Mouse (Mus musculus) left cerebral cortex, adult 8-10 months (tissue): ENCODE data around the gene Ergic1. TPM values are rescaled to one million over a fixed set of nuclear protein-coding genes. Genes with fewer than 3 reads are reported as not detected.

Source experiments
- DNase-seq, 2 experiments: peaks; one replicate each; pipeline ENCODE4 v3.0.0; 2022; ENCODE audit warnings: low spot score in 2 of 2
- total RNA-seq, 4 experiments: library from RNA; stranded (reverse); gene quantifications; 2 replicates each; pipeline ENCODE4 v1.2.4; 2022

Gene Ergic1
- total RNA-seq, 4 experiments from 2014 or later, result 131 to 191 (median 161) TPM

DNA sequence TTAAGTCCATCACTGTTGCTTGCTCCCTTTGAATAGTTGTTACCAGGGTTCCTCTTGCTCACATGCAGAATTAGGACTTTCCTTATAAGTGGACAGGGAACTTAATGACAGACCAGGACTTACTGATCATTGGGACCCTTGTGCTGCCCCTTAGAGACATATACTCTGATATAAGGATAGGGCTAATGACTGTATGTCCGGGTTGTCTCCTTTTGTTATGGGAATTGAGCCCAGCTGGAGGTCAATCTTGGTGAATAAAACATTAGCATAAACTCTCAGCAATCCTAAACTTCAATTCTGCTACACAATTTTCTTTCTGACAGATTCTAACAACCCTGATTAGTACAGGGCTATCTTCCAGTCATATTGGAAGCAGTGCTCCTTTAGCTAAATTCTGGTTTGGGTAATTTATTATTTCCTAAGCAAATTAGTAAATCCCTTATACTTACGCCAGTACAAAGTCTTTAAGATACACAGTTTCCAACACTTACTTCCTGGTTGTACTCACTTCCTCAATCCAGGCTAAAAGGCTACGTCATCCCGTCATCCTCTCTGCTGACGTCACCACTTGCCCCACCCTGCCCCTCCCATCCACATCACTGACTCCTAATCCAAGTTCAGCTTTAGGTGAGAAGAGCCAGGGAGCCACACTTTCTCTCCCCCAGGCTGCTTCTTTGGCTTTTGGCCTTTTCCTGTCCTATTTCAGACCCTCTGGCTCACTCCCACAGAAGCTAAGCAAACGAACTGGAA lies 23.4 kb upstream of the Ergic1 start:
- no peak for DNase-seq

DNA sequence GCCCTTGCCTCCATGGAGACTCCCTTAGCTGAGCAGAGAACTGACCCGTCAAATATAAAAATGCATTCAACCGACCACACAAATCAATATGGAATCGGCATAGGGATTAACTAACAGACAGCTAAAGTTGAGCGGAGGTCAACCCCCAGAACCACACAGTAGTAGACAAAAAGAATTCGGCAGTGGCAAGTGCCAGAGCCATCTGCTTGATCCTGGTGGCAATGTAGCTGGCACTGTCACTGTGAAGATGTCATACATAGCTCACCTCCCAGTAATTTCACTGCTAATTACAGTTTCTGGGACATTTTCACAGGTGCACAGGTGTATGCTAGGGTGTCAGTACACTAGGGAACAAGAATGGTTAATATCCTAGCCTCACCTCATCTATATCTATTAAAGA lies 21.2 kb upstream of the Ergic1 start:
- DNase-seq, result no peak

DNA sequence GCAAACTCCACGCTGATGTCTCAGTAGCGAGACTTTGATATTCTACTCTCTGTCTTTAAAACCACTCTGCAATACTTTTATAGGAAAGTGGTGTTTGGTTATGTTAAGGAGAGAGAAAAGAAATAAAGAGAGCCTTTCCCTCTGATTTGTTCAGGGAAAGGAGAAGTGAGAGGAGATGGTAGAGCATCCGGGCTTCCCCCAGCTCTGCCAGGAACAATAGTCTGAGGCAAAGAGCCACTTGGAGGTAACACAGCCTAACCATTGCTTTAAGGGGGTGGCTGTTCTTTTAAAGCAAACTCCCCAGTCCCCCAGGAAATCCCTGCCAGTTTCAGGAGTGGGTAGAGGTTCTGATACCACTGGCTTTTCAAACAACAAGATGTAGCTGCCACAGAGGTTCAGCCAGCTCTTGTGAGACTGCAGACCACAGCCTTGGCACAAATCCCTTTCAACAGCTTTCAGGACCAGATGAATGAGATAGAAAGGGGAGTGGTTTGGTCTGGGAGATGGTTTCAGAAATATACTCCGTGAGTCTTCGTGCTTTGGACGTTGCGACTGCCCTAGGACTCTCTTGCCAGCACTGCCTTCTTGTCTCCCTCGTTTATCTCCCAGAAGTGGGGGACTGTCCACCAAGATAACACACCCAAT lies 16.8 kb upstream of the Ergic1 start:
- no peak for DNase-seq

- no peak for DNase-seq
Observed at GRCm38 (mm10) chr17:26547771-26548170, 13.5 kb upstream of the Ergic1 start.

DNA sequence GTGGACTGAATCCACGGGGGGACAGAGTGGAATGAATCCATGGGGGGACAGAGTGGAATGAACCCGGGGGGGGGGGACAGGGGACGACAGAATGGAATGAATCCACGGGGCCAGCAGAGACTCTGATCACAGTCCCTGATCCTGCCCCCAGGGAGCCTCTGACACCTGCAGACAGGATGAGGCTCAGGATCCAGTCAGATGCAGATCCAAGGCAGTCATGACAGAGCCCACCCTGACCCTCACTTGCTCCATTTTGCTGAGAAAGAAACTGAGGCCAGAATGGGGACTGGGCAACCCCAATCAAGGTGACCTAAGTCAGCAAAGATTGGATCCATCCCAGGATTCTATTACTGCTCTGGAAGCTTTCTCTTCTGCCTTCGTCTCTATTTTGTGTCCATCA lies 12.7 kb upstream of the Ergic1 start:
- DNase-seq, result no peak

DNA sequence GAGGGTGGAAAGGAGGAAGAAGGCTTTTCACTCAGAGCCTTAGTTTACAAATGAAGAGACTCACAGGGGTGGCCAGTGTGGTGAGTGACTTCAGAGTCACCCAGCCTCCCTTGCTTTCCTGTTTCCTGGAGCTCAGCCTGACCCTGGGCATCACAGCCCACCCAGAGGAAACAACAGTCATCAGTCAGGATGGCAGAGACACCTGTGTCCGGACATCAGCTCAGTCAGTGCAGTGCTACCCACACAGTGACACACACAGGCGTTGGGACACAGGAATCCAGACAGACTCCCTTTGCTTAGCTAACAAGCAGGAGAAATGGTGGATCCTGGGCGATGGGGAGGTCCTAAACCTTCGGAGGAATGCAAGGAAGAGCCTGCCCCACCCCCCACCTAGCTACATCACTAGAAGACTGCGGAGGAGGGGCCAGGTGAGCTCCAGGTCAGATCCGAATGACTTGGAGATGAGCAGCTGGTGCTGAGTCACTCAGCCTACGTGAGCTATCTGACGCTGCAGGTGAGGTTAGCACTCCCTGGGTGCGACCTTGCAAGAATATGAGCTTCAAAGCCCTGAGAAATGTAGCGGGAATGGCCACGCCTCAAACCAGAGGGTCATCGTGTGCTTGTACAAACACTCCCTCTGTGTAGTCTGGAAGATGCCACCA lies 12.0 kb upstream of the Ergic1 start:
- DNase-seq, result no peak

DNA sequence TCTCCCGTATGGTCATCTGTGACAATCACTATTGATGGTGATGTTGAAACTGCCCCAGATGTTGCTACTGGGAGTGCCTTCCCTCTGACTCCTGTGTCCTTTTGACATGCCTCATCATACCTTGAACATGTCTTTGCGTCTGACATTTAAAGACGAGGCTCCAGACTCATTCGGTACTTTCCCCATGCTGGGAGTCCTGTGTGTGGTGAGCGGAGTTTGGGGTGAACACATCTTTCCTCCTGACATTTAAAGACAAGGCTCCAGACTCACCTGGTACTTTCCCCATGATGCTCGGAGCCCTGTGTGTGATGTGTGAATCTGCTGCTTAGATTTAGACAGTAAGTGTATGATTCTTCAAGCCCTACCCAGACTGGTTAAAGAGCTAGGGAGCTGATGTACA lies 10.2 kb upstream of the Ergic1 start:
- DNase-seq, result no peak

DNA sequence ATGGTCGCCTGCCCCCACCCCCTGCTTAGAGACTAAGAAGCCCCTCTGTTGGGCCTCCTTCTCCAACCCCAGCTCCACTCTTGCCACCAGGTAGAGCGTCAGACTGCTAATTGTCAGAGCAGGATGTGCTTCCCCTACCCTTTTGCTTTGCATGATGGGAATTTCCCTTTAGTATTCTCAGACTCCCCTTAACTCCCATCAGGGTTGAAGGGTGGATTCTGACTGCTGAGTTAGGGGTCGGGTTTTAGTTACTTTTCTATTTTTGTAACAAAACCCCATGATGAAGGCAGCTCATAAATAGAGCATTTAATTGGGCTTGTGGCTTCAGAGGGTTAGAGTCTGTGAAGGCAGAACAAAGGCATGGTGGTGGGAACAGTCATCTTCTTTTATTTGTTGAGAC lies 8.3 kb upstream of the Ergic1 start:
- DNase-seq, result no peak

DNA sequence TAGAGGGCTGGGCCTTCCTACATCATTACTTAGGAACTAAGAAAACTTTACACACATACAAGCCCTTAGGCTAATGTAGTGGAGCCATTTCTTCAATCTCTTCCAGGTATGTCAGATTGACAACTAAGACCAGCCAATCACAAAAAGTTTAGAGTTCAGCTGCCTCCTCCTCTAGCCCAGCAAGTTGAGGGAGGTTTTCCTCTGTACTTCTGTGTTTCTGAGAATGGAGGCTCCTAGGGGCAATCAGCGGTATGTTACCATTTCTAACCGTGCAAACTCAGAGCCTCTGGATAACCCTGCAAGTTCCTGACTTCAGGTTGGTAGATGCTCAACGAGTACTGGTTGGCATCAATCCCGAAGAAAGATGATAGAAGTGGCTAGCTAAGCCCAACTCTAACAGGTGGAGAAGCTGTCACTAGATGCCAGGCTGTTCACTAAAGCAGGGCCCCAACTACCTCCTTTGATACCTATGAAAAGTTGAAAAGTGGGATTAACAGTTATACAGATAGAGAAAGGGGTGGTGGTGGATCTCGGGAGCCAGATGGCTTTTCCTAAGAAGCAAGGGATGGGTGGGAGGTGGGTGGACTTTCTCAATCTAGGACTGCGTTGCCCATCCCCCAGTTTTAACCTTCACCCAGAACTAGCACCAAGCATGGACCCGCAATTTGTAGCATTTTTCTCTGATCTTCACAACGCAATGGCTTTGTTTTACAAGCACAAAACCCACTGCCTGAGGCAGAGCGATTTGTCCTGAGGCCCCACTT lies 581 bp upstream of the Ergic1 start:
- no peak for DNase-seq

GRCm38 (mm10) chr17:26561651-26562181 lies 427 bp downstream of the Ergic1 start, which contains the start of gene Dusp1:
Gene Dusp1 (minus strand): TSS chr17:26562128.
- no peak for DNase-seq

DNA sequence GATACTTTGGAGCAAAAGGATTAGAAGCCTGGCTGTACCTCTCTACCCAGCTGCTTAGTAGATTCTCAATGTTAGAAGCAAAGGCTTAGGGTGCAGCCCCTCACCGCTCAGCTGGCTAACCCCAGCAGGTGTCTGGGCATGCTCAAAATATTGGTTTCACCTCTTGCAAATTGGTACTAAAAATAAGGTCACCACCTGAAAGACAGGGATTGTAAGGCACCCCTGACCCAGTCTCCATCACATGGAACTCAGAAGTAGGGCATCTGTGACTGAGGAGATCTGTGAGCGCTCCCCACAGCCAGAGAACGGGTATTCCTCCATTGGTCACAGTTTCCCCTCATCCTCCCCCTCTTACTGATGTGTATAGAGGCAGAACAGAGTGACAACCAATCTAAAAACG lies 1.0 kb downstream of the Ergic1 start:
- no peak for DNase-seq

DNA sequence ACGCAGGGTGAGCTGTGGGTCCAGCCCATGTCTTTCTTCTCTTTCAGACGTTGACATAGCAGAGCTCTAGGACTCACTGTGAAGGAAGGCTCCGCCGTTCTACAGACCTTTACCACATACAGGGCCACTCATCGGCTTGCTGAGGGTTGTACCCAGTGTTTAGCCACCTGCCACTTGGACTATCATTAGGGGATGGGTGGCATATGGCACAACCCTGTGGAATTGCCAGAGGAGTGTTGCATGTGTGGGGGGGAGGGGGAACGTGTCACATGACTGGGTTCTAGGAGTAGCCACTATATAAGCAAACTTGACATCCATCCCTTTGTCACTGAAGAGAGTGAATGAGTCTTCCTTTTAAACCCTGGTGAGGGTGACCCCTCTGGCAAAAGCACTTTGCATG lies 2.2 kb downstream of the Ergic1 start:
- no peak for DNase-seq

- no peak for DNase-seq
Observed at GRCm38 (mm10) chr17:26564439-26564838, 3.1 kb downstream of the Ergic1 start.

DNA sequence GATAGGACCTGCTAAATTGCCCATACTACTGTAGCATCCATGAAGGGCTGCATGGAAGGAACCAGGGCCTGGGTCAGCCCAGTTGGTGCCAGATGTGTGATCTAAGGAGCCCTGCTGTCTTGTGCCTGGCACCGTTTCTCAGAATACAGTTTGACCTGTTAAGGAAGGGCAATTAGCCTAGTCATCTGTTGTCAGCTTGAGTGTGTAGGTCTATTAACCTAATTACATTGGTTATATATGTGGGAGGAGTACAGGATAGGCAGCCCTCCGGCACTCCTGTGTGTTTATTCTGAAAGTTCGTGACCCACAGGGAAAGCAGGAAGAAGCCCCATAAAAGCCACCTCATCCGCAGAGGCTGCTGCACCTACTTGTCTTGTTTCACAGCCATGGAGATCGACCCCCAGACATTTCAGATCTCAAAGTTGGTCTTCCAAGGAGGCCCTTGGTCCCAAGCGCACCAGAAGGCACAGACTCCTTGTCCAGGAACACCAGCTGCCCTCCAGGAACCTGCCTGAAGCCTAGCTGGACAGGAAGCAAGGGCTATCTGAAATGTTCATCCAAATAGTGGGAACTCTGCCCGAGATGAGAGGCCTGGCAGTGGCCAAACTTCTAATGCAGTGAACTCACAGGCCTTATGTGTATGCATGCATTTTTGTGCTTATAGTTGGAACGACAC lies 6.0 kb downstream of the Ergic1 start:
- DNase-seq, result no peak

DNA sequence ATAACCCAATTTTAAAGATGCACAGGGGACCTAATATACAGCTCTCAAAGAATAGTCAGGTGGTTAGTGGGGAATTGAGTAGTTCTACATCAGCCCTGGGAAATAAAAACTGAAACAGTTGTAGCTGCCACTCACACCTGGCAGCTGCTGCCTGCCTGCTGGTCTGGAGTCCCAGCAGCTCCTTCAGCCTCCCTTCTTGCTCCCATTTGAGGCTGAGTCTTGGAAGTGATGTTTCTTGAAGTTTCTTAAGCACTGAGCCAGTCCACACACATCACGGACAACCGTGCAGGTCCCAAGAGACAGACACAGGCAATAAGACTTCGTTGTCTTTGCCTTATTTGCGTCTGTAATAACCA lies 6.5 kb downstream of the Ergic1 start:
- no peak for DNase-seq

GRCm38 (mm10) chr17:26569594-26570350 lies 8.5 kb downstream of the Ergic1 start:
- DNase-seq, result no peak

DNA sequence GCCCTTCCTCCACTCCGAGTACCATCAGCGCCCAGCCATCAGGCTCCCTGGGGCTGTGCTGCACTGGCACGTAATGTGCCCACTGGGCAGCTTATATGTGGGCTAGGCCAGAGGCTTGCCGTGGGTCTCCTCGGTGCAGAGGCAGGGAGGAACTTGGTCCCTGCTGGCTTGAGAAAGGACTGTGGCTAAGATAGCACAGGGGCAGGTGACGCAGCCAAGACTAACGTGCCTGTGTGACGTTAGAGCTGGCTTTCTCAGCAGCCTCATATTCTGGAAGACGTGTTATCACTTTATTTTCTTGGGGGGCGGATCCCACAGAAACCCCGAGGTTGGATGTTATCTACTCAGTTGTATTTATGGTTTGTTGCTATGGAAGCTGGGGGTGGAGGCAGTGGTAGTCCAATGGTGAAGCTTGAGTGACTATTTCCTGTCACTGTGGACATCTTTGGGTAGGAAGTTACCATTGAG lies 9.4 kb downstream of the Ergic1 start:
- no peak for DNase-seq

- no peak for DNase-seq
Observed at GRCm38 (mm10) chr17:26571377-26571776, 10.1 kb downstream of the Ergic1 start.

GRCm38 (mm10) chr17:26572265-26572664 lies 11.0 kb downstream of the Ergic1 start:
- DNase-seq, result no peak

- DNase-seq, result no peak
Observed at GRCm38 (mm10) chr17:26574118-26574517, 12.8 kb downstream of the Ergic1 start.
